Mouse (Mus musculus) heart, postnatal 0 days (tissue): ENCODE measurements at regions not wholly inside any gene's neighbourhood (a gene's known extent, or its start where the extent isn't known, plus 50 kb on each side); places are given as distances from the start of the nearest gene placed in this dataset.
A peak's percentile ranks its signal among the peaks of the same experiment; 100 is the strongest.

Experiments used
- ATAC-seq: fragments of 200-750 bp; cut with Nextera tagmentation; 2 replicates; pipeline ENCODE4 v1.8.0; 2017; ENCODE audit warnings: low read depth, moderate number of reproducible peaks, moderate library complexity; ENCODE audit not compliant: insufficient read depth
- DNase-seq: peaks from one replicate; pipeline ENCODE4 v3.0.0-alpha.2; 2016; ENCODE audit warnings: low spot score
- H3K27ac ChIP-seq: fragments of 300-500 bp; sonication (generic); 2 replicates; pipeline ENCODE4 v1.5.1; 2014; ENCODE audit warnings: low read depth, mild to moderate bottlenecking
- H3K27me3 ChIP-seq: fragments of 300-500 bp; sonication (generic); 2 replicates; pipeline ENCODE4 v1.6.1; 2014; ENCODE audit warnings: low read length, mixed read lengths; ENCODE audit not compliant: control insufficient read depth, insufficient read depth
- H3K36me3 ChIP-seq: fragments of 300-500 bp; sonication (generic); replicated peaks from 2 replicates; pipeline ENCODE4 v1.6.1; 2014; ENCODE audit warnings: low read length, mixed read lengths; ENCODE audit not compliant: control insufficient read depth, insufficient read depth
- H3K4me1 ChIP-seq: fragments of 300-500 bp; sonication (generic); 2 replicates; pipeline ENCODE4 v1.6.1; 2014; ENCODE audit warnings: antibody characterized with exemption; ENCODE audit not compliant: control insufficient read depth, insufficient read depth
- H3K4me2 ChIP-seq: fragments of 300-500 bp; sonication (generic); 2 replicates; pipeline ENCODE4 v1.6.1; 2014; ENCODE audit warnings: low read depth, mild to moderate bottlenecking, low read length, moderate library complexity
- H3K4me3 ChIP-seq: fragments of 300-500 bp; sonication (generic); 2 replicates; pipeline ENCODE4 v1.5.1; 2014; ENCODE audit warnings: low read depth, low read length
- H3K9ac ChIP-seq: fragments of 300-500 bp; sonication (generic); replicated peaks from 2 replicates; pipeline ENCODE4 v1.6.1; 2014; ENCODE audit warnings: low read depth, low read length, mixed read lengths
- H3K9me3 ChIP-seq: fragments of 300-500 bp; sonication (generic); replicated peaks from 2 replicates; pipeline ENCODE4 v1.6.1; 2016; ENCODE audit warnings: low read length; ENCODE audit not compliant: control insufficient read depth
- CTCF ChIP-seq: IDR thresholded peaks from 2 replicates; pipeline ENCODE4 v1.5.1; 2016; ENCODE audit warnings: antibody characterized with exemption, control low read depth, low read depth
- EP300 ChIP-seq: IDR thresholded peaks from 2 replicates; pipeline ENCODE4 v1.6.1; 2016; ENCODE audit warnings: antibody characterized with exemption, low read depth
- WGBS: fragments of 180-500 bp; shearing (Covaris S2); extraction: QIAGEN DNeasy Blood & Tissue Kit; methylation state at CpG from one replicate; pipeline ENCODE4 v1.1.7; 2014; 5-methylcytosine and 5-hydroxymethylcytosine counted together

DNA sequence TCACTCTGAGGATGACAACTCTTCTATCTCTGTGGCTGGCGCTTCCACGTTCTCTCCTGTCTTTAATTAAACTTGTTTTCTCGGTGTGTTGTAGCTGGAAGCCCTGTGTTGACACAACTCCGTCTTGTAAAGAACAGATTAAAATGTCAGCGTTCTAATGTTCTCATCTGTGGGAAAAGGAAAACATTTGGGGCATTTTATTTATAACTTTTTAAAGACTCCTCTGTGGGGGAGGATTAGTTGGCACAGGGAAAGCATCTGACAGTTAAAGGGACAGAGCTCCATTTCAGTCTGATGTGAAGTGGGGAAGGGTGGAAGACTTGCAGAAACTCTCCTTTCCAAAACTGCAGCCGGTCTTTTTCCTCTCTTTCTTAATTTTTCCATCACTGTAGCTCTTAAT lies 388.1 kb upstream of the Pmfbp1 start:
- no peaks in the 10 kb centered on the region for H3K36me3 ChIP-seq
- no peaks in the 10 kb centered on the region for H3K27me3 ChIP-seq
- DNase-seq (peak; percentile 51), ATAC-seq (no peak)
- peak overlapping the region; percentile 70 for H3K27ac ChIP-seq
- H3K9me3 ChIP-seq, result no peaks in the 10 kb centered on the region
- peak overlapping the region; percentile 43 for H3K4me3 ChIP-seq
- no peak overlapping the region for H3K9ac ChIP-seq
- peak overlapping the region; percentile 67 for H3K4me2 ChIP-seq
- TF ChIP-seq CTCF (no peak), EP300 (no peak)
- WGBS, result 4% methylated on average over 6 of the region's 6 CpGs
- H3K4me1 ChIP-seq, result peaks cover 14% of the 10 kb centered on the region

DNA sequence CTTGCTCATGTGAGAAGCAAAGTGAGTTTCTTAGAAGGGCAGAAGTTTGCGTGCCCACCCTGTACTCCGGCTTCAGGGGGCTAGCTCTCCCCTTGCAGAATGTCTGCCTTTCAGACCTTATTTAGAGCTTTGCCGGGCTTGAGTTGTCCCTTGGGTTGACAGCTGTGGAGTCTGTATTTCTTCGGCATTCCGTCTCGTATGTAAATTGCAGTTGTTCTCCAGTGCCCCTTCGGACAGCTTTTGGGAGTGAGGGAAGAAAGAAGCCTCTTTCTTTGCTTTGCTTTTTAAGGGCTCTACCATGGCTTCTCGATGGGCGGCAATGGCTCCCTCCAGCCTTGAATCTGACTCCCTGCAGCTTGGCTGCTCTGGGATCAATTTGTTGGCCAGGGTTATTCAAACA lies 386.9 kb upstream of the Pmfbp1 start:
- WGBS, result 67% methylated on average over 9 of the region's 9 CpGs
- Histone ChIP-seq H3K36me3 (no peaks in the 10 kb centered on the region), H3K4me1 (peaks cover 14% of the 10 kb centered on the region), H3K4me2 (no peak overlapping the region), H3K27me3 (no peaks in the 10 kb centered on the region), H3K9ac (no peak overlapping the region), H3K9me3 (no peaks in the 10 kb centered on the region), H3K4me3 (no peak overlapping the region), H3K27ac (no peak overlapping the region)
- no peak for TF ChIP-seq EP300
- no peak for TF ChIP-seq CTCF
- ATAC-seq (no peak), DNase-seq (no peak)

DNA sequence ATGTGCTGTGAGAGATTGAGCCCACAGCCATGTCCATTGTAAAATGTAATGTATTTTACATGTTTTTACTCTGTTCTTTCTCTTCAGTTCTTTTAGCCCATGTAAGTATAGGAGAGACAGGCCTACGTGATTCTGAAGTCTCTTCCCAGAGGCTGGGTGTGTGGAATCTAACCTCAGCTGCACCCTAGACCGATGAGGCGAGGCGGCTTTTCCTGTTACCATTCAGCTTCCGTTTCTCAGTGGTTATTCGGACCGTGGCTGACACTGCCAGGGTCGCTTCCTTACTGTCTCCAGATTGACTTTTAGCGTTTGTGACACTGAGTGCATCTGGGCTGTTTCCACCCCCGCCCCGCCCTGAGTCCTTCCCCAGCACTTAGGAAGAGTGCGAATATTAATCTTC lies 386.1 kb upstream of the Pmfbp1 start:
- DNase-seq (no peak), ATAC-seq (no peak)
- no peak overlapping the region for H3K4me3 ChIP-seq
- H3K27ac ChIP-seq, result no peak overlapping the region
- no peak for TF ChIP-seq CTCF
- no peak for TF ChIP-seq EP300
- no peaks in the 10 kb centered on the region for H3K27me3 ChIP-seq
- peaks cover 14% of the 10 kb centered on the region for H3K4me1 ChIP-seq
- WGBS, result 55% methylated on average over 12 of the region's 12 CpGs
- no peaks in the 10 kb centered on the region for H3K36me3 ChIP-seq
- H3K9me3 ChIP-seq, result no peaks in the 10 kb centered on the region
- no peak overlapping the region; the same call in 1 of the 2 replicates for H3K4me2 ChIP-seq
- H3K9ac ChIP-seq, result no peak overlapping the region

DNA sequence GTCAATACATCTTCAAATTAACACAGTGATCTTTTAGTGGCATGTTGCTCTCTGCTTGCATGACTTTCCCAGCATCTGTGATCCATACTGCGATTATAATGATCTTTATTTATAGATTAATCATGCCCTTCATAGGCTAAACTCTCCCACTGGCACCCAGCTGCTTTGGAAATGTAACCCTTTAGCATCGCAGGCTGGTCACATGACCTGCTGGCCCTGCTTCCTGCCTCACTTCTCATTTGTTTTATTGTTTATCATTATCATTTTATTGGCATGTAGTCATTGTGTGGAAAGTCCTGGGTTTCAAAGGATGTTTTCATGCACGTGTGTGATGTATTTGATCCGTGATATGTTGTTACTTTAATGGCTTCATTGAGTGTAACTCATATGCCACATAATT lies 384.4 kb upstream of the Pmfbp1 start:
- no peak overlapping the region for H3K9ac ChIP-seq
- no peaks in the 10 kb centered on the region for H3K27me3 ChIP-seq
- H3K27ac ChIP-seq, result no peak overlapping the region
- H3K36me3 ChIP-seq, result no peaks in the 10 kb centered on the region
- H3K4me3 ChIP-seq, result no peak overlapping the region
- H3K9me3 ChIP-seq, result no peaks in the 10 kb centered on the region
- H3K4me2 ChIP-seq, result no peak overlapping the region
- no peak for TF ChIP-seq CTCF
- TF ChIP-seq EP300, result no peak
- 78% methylated on average over 4 of the region's 4 CpGs for WGBS
- DNase-seq (no peak), ATAC-seq (no peak)
- H3K4me1 ChIP-seq, result peaks cover 14% of the 10 kb centered on the region

DNA sequence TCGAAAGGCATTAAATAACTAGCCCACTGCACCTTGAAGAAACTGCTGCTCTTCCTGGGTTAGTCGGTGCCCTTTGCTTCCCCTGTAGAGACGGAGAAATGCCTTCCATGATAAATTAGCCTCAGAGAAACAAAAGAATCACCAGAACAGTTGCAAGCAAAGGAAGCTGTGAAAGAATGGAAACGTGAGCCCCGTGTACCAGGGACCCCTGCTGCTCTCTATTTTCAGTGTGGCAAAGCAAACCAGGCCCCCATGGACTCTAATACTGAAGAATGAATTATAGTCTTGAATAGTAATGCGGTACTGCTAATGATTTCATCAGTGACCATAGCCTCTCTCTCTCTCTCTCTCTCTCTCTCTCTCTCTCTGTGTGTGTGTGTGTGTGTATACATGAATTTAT lies 372.1 kb upstream of the Pmfbp1 start:
- H3K4me3 ChIP-seq, result no peak overlapping the region
- ATAC-seq (no peak), DNase-seq (no peak)
- no peak overlapping the region for H3K9ac ChIP-seq
- H3K27ac ChIP-seq, result no peak overlapping the region
- no peak for TF ChIP-seq CTCF
- TF ChIP-seq EP300, result no peak
- H3K36me3 ChIP-seq, result no peaks in the 10 kb centered on the region
- 59% methylated on average over 6 of the region's 6 CpGs for WGBS
- H3K4me1 ChIP-seq, result no peaks in the 10 kb centered on the region
- H3K27me3 ChIP-seq, result no peaks in the 10 kb centered on the region
- no peak overlapping the region for H3K4me2 ChIP-seq
- H3K9me3 ChIP-seq, result no peaks in the 10 kb centered on the region

DNA sequence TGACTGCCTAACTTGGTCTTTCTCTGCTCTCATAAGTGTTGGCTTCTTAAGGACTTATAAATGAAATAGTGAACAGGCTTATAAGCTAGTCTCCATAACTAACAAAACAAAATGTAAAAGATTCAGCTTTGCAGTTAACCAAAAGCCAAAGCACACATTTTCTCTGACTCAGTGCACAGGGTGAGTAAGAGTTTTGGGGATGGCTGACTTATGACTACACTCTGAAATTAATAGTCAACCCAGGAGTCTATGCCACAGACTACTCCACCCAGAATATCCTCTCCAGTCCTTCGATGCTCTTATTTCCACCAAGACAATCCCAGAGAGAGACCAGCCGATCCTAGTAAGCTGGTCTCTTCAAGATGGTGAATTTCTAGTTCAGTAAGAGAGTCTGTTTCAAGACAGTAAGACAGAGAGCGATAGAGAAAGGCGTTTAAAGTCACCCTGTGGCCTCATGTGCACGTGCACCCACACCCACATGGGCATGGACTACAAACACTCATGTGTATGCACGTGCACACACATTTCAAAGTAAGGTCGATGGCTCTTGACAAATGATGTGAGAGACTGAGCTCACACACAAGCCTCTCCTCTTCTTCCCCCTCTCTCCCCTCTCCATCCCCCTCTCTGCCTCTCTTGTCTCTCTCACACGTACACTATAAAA lies 351.2 kb upstream of the Pmfbp1 start:
- Histone ChIP-seq H3K9ac (no peak overlapping the region), H3K4me3 (no peak overlapping the region), H3K4me2 (no peak overlapping the region), H3K9me3 (no peaks in the 10 kb centered on the region), H3K27me3 (no peaks in the 10 kb centered on the region), H3K4me1 (no peaks in the 10 kb centered on the region), H3K36me3 (no peaks in the 10 kb centered on the region), H3K27ac (no peak overlapping the region)
- WGBS, result 78% methylated on average over 8 of the region's 8 CpGs
- no peak for ATAC-seq
- DNase-seq, result no peak
- TF ChIP-seq CTCF, result no peak
- no peak for TF ChIP-seq EP300
